Mouse (Mus musculus): ENCODE measurements at regions not wholly inside any gene's neighbourhood (a gene's known extent, or its start where the extent isn't known, plus 50 kb on each side); places are given as distances from the start of the nearest gene placed in this dataset.

- TF ChIP-seq CTCF (IDR thresholded peaks at IDR 0.05; ENCODE audit: low read depth) (no peak), EP300 (optimal IDR thresholded peaks at IDR 0.05) (no peak)
- no peak for DNase-seq (ENCODE audit: low spot score)
- H3K9ac ChIP-seq (ENCODE audit: low read length) = no peak overlapping the region
- no peak overlapping the region for H3K4me3 ChIP-seq (ENCODE audit: low read depth, low read length)
- no peaks in the 10 kb centered on the region for H3K4me1 ChIP-seq (replicated peaks; ENCODE audit: control insufficient read depth, insufficient read depth)
- H3K36me3 ChIP-seq (ENCODE audit: control insufficient read depth, insufficient read depth, low read length) = no peaks in the 10 kb centered on the region
- H3K4me2 ChIP-seq (replicated peaks; ENCODE audit: low read depth) = no peak overlapping the region
- ATAC-seq (ENCODE audit: low FRiP score, low TSS enrichment) = no peak
- no peaks in the 10 kb centered on the region for H3K27me3 ChIP-seq (ENCODE audit: control insufficient read depth, insufficient read depth, low read length)
- WGBS = 85% methylated on average over 6 of the region's 6 CpGs
- H3K9me3 ChIP-seq (ENCODE audit: control insufficient read depth, low read length) = no peaks in the 10 kb centered on the region
- H3K27ac ChIP-seq (replicated peaks) = no peak overlapping the region
Observed at GRCm38 (mm10) chr5:149345161-149345560, 66.4 kb upstream of the Medag start.

GRCm38 (mm10) chr5:149349685-149350084 is 61.9 kb upstream of the Medag start:
- Histone ChIP-seq H3K4me2 (replicated peaks; ENCODE audit: low read depth) (no peak overlapping the region), H3K4me3 (ENCODE audit: low read depth, low read length) (no peak overlapping the region), H3K9ac (ENCODE audit: low read length) (no peak overlapping the region), H3K4me1 (replicated peaks; ENCODE audit: control insufficient read depth, insufficient read depth) (peaks cover 5% of the 10 kb centered on the region), H3K9me3 (ENCODE audit: control insufficient read depth, low read length) (no peaks in the 10 kb centered on the region), H3K27me3 (ENCODE audit: control insufficient read depth, insufficient read depth, low read length) (no peaks in the 10 kb centered on the region), H3K36me3 (ENCODE audit: control insufficient read depth, insufficient read depth, low read length) (no peaks in the 10 kb centered on the region), H3K27ac (replicated peaks) (no peak overlapping the region)
- 69% methylated on average over 8 of the region's 8 CpGs for WGBS
- no peak for ATAC-seq (ENCODE audit: low FRiP score, low TSS enrichment)
- TF ChIP-seq CTCF (IDR thresholded peaks at IDR 0.05; ENCODE audit: low read depth) (no peak), EP300 (optimal IDR thresholded peaks at IDR 0.05) (no peak)
- DNase-seq (ENCODE audit: low spot score) = no peak

DNA sequence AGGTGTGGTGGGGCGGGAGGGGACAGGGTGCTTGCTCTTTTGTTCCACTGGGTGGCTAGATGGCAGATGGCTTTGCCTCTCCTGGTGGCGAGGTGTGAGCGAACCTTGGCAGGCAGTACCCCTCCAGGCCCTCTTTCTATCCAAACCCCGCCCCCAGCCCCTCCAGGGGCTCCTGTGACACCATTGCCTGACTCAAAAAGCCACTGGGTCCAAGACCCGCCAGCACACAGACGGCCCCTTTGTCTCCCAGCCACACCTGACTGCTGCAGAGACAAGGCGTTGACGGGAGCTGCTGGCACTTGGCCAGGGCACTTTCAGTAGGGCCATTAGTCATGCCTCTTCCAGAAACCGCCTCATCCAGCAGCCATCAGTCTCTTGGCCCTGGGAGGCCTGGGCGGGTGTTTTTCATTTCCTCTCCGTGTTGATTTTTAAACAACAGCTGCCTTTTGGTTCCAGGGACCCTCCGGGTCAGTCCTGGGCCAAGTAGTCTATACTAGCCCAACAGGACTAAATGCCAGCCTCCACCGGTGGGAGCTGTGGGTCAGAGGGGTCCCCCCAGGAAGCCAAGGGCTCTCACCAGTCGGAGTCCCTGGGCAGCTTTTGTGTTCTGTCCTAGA is 58.4 kb upstream of the Medag start:
- H3K9me3 ChIP-seq (ENCODE audit: control insufficient read depth, low read length) = no peaks in the 10 kb centered on the region
- peak; percentile 86 for ATAC-seq (ENCODE audit: low FRiP score, low TSS enrichment)
- peak; percentile 91 for DNase-seq (ENCODE audit: low spot score)
- peaks cover 5% of the 10 kb centered on the region for H3K4me1 ChIP-seq (replicated peaks; ENCODE audit: control insufficient read depth, insufficient read depth)
- H3K36me3 ChIP-seq (ENCODE audit: control insufficient read depth, insufficient read depth, low read length) = no peaks in the 10 kb centered on the region
- TF ChIP-seq CTCF (IDR thresholded peaks at IDR 0.05; ENCODE audit: low read depth) (peak; percentile 28; the same call in 1 of the 2 replicates), EP300 (optimal IDR thresholded peaks at IDR 0.05) (no peak)
- peak overlapping the region; percentile 58 for H3K27ac ChIP-seq (replicated peaks)
- no peak overlapping the region for H3K4me2 ChIP-seq (replicated peaks; ENCODE audit: low read depth)
- H3K4me3 ChIP-seq (ENCODE audit: low read depth, low read length) = no peak overlapping the region
- H3K9ac ChIP-seq (ENCODE audit: low read length) = peak overlapping the region; percentile 13; the same call in 1 of the 2 replicates
- H3K27me3 ChIP-seq (ENCODE audit: control insufficient read depth, insufficient read depth, low read length) = no peaks in the 10 kb centered on the region
- 22% methylated on average over 14 of the region's 14 CpGs for WGBS

- H3K4me1 ChIP-seq (replicated peaks; ENCODE audit: control insufficient read depth, insufficient read depth) = peaks cover 5% of the 10 kb centered on the region
- no peak; the same call in 1 of the 2 replicates for TF ChIP-seq CTCF (IDR thresholded peaks at IDR 0.05; ENCODE audit: low read depth)
- no peak for TF ChIP-seq EP300 (optimal IDR thresholded peaks at IDR 0.05)
- no peaks in the 10 kb centered on the region for H3K27me3 ChIP-seq (ENCODE audit: control insufficient read depth, insufficient read depth, low read length)
- WGBS = 68% methylated on average over 4 of the region's 4 CpGs
- no peaks in the 10 kb centered on the region for H3K36me3 ChIP-seq (ENCODE audit: control insufficient read depth, insufficient read depth, low read length)
- no peak overlapping the region for H3K4me3 ChIP-seq (ENCODE audit: low read depth, low read length)
- no peak overlapping the region for H3K9ac ChIP-seq (ENCODE audit: low read length)
- H3K4me2 ChIP-seq (replicated peaks; ENCODE audit: low read depth) = no peak overlapping the region
- no peaks in the 10 kb centered on the region for H3K9me3 ChIP-seq (ENCODE audit: control insufficient read depth, low read length)
- H3K27ac ChIP-seq (replicated peaks) = peak overlapping the region; percentile 36; the same call in 1 of the 2 replicates
- DNase-seq (ENCODE audit: low spot score) (peak; percentile 56), ATAC-seq (ENCODE audit: low FRiP score, low TSS enrichment) (peak; percentile 67)
Observed at GRCm38 (mm10) chr5:149354448-149355115, 57.0 kb upstream of the Medag start.

DNA sequence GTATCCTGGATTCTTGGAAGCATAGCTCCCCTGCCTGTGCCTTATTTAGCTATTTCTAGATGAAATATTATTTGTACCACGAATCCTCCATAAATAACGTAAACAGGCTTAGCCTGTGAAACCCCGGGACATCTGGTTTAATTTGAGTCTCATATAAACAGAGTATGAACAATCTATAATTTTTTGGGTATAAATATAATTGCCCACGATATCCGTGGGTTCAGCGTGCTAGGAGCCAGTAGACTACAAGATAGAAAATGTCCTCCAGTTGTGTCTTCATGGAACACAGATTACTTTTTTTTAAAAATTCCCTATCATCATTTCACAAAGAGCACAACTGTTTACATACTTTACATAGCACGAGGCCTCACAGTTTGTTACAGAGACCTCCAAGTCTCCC is 56.4 kb upstream of the Medag start:
- H3K4me2 ChIP-seq (replicated peaks; ENCODE audit: low read depth) = no peak overlapping the region
- H3K27me3 ChIP-seq (ENCODE audit: control insufficient read depth, insufficient read depth, low read length) = no peaks in the 10 kb centered on the region
- no peak overlapping the region for H3K4me3 ChIP-seq (ENCODE audit: low read depth, low read length)
- no peak for ATAC-seq (ENCODE audit: low FRiP score, low TSS enrichment)
- TF ChIP-seq EP300 (optimal IDR thresholded peaks at IDR 0.05) (no peak), CTCF (IDR thresholded peaks at IDR 0.05; ENCODE audit: low read depth) (no peak)
- DNase-seq (ENCODE audit: low spot score) = no peak
- 47% methylated on average over 7 of the region's 7 CpGs for WGBS
- H3K4me1 ChIP-seq (replicated peaks; ENCODE audit: control insufficient read depth, insufficient read depth) = peaks cover 5% of the 10 kb centered on the region
- no peaks in the 10 kb centered on the region for H3K36me3 ChIP-seq (ENCODE audit: control insufficient read depth, insufficient read depth, low read length)
- no peaks in the 10 kb centered on the region for H3K9me3 ChIP-seq (ENCODE audit: control insufficient read depth, low read length)
- H3K27ac ChIP-seq (replicated peaks) = peak overlapping the region; percentile 36; the same call in 1 of the 2 replicates
- no peak overlapping the region for H3K9ac ChIP-seq (ENCODE audit: low read length)

DNA sequence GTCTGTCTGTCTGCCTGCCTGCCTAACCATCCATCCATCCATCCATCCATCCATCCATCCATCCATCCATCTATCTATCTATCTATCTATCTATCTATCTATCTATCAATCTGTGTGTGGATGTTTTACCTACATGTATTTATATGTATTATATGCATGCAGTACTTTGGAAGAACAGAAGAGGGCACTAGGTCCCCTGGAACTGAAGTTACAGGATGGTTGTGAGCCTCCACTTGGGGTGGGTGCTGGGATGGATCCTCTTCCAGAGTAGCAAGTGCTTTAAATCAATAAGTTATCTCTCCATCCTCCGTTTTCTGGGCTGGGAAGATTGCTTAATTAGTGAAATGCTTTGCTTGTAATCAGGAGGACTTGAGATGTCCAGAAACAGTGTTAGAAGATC is 54.6 kb upstream of the Medag start:
- peak; percentile 50 for TF ChIP-seq CTCF (IDR thresholded peaks at IDR 0.05; ENCODE audit: low read depth)
- no peak for TF ChIP-seq EP300 (optimal IDR thresholded peaks at IDR 0.05)
- 96% methylated on average over 1 of the region's 1 CpGs for WGBS
- Histone ChIP-seq H3K27ac (replicated peaks) (no peak overlapping the region), H3K27me3 (ENCODE audit: control insufficient read depth, insufficient read depth, low read length) (no peaks in the 10 kb centered on the region), H3K4me1 (replicated peaks; ENCODE audit: control insufficient read depth, insufficient read depth) (peaks cover 5% of the 10 kb centered on the region), H3K4me2 (replicated peaks; ENCODE audit: low read depth) (no peak overlapping the region), H3K9me3 (ENCODE audit: control insufficient read depth, low read length) (no peaks in the 10 kb centered on the region), H3K4me3 (ENCODE audit: low read depth, low read length) (no peak overlapping the region), H3K9ac (ENCODE audit: low read length) (no peak overlapping the region), H3K36me3 (ENCODE audit: control insufficient read depth, insufficient read depth, low read length) (no peaks in the 10 kb centered on the region)
- ATAC-seq (ENCODE audit: low FRiP score, low TSS enrichment) (no peak), DNase-seq (ENCODE audit: low spot score) (no peak)

Data from stomach, postnatal 0 days (tissue).